Mouse (Mus musculus) frontal cortex, adult 2 months (tissue): Measurements from ENCODE around the gene Gpr84. TPM values are rescaled to one million over a fixed set of nuclear protein-coding genes. Genes with fewer than 3 reads are reported as not detected.
A peak's percentile ranks its signal among the peaks of the same experiment; 100 is the strongest.

ENCODE experiments used
- DNase-seq, 2 experiments: peaks; one replicate each; pipeline ENCODE4 v3.0.0; 2022; ENCODE audit warnings: low spot score in 1 of 2; ENCODE audit errors: extremely low spot score in 1 of 2
- polyA plus RNA-seq: library from polyadenylated mRNA; depleted of rRNA; stranded (reverse); fragments of >200 nt; gene quantifications from 2 replicates; pipeline ENCODE4 v1.2.3, GENCODE M21; 2012

The Gpr84 gene
- polyA plus RNA-seq, 1 experiment: 1.5 TPM

DNA sequence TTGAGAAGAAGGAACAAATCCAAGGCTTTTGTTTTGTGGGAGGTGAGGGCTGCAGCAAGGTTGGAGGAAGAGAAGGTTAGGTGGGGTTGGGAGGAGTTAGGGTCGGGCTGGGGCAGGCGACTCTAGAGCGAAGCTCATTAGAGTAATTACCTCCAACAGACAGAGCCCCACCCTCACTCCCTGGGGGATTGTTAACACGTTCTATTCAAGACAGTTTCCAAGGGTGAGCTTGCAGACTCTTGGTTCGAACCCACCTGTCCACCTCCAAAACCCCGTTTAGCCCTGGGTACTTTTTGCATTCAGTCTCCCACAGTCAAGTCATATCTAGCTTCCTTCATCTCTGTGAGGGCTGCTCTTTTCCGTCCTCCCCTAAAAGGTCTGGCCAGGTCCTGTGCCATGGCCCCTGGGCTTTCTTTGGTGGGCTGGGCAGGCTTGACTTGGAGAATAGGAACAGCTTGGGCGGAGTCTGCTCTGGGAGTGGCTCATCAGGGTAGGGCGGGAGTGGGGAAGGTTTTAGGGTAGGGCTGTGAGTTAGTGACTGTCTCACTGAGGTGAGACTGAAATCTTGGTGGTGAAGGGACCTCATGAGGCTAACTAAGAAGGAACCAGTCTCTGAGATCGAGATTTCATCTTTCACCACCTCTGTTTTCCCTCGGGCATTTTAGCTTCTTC lies 26.7 kb upstream of the Gpr84 start:
- DNase-seq: no peak

- DNase-seq: no peak
These were observed 25.2 kb upstream of the Gpr84 start for GRCm38 (mm10) chr15:103335488-103336235.

GRCm38 (mm10) chr15:103335040-103335439 lies 24.6 kb upstream of the Gpr84 start:
- DNase-seq: no peak

DNA sequence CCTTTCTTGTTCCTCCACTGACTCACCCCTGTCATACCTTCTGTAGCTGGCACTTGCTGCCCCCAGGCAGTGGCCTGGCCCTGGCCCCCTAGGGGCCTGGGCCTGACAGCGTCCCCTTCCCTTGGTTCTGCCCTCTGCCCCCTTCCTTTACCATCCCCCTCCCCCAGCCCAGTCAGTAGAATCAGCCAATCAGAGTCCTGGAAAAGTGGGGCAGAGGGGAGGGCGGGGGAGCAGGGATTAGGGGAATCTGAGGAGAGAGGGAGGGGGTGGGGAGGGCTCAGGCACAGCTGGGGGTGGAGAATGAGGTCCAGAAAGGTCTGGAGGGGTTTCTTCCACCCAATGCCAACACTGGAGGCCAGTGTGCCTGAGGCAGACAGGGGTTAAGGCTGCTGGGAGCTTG lies 23.8 kb upstream of the Gpr84 start:
- DNase-seq: no peak

DNA sequence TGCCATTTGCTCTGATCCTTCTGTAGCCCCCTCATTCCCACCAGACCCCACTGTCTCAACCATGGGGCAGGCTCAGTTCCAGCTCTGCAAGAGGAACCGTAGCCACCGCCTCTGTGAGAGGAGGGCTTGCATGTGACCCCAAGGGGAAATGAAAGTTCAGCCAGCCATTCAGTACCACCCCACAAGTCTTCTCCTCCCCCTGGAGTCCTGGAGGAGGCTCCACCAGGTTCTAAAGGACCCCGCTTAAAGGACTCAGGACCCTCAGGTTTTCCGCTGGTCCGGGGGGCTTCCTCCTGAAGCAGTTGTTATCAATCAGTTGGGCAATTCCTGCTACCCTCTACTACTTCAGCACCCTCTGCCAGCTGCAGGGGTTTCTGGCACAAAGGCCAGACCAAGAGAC lies 23.3 kb upstream of the Gpr84 start:
- DNase-seq: no peak

- DNase-seq: no peak
These were observed 22.7 kb upstream of the Gpr84 start for GRCm38 (mm10) chr15:103333081-103333615.

GRCm38 (mm10) chr15:103323455-103324247 lies 13.2 kb upstream of the Gpr84 start:
- peak in 1 of 2 experiments; percentile 81 for DNase-seq

DNA sequence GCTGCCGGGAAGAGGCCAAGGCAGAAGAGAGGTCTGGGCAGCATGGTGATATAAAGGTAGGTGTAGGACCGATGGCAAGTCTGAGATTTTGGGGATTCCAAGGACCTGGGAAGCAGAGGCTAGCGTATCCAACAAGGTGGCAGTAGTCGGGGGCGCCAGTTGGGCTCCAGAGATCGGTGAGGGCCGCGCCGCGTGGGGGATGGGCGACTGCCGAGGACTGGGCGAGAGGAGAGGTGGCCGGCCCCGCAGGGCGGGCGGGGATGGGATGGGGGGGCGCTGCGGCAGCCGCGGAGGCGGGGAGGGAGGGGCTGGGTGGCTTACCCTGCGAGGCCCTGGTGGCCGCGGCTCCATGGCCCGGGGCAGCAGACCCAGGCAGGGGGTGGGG lies 12.7 kb upstream of the Gpr84 start:
- no peak for DNase-seq

DNA sequence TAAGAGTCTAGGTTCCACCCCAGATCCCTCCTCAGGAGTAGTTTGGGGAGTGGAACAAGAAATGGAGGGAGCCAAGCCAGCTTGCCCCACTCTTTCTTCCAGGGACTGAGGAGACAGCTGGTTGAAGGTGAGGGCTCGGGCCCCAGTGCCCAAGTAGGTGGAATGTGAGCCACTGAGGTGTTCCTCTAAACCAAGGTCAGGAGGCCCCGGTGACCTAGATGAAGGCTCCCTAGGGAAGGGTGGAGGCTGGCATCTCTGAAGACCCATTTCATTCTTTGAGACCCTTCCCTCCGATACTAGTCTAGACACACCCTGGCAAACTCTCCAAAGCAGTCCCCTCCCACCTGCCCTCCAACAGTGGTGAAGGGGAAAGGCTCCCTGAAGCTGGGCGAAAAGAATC lies 12.0 kb upstream of the Gpr84 start:
- no peak for DNase-seq

DNA sequence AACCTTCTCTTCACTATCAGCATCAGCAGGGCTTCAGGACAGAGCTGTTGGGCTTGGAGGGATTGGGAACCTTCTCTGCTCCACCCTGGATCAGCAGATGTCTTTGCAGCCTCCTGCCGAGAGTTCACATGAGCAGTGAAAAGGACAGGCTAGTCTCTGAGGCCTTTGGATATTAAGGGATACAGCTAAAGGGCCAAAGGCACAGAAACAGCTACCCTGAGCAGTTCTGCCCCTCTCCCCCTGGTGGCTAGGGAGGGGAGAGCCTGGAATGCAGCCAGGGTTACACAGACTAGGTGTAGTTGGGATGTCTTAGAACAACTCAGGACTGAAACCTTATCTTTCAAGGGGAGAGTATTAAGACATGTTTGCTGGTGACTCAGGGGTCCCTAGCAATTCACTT lies 10.7 kb upstream of the Gpr84 start:
- no peak for DNase-seq

- no peak for DNase-seq
These were observed 7.9 kb upstream of the Gpr84 start for GRCm38 (mm10) chr15:103318201-103318816.

DNA sequence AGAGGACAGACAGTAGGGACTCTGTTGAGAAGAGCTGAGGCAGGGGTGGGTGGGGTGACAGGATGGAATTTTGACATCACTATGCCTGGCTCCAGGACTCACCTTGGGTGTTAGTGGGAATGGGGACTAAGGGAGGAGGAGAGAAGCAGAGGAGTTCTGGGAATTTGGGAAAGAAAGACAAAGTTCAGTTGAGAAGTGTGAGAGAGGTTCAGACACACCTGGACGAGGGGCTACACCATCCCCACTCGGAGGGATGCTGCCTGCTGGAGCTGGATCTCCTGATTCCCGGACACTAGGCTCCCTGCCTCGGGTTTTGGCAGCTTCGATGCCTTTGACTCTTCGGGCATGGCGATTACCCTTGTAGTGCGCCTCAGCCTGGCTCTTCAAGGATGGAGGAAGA lies 7.3 kb upstream of the Gpr84 start:
- DNase-seq: no peak

GRCm38 (mm10) chr15:103317120-103317519 lies 6.7 kb upstream of the Gpr84 start:
- no peak for DNase-seq

- no peak for DNase-seq
These were observed 5.8 kb upstream of the Gpr84 start for GRCm38 (mm10) chr15:103315979-103316776.

GRCm38 (mm10) chr15:103315011-103315502 lies 4.6 kb upstream of the Gpr84 start:
- DNase-seq: peak in 1 of 2 experiments; percentile 63

DNA sequence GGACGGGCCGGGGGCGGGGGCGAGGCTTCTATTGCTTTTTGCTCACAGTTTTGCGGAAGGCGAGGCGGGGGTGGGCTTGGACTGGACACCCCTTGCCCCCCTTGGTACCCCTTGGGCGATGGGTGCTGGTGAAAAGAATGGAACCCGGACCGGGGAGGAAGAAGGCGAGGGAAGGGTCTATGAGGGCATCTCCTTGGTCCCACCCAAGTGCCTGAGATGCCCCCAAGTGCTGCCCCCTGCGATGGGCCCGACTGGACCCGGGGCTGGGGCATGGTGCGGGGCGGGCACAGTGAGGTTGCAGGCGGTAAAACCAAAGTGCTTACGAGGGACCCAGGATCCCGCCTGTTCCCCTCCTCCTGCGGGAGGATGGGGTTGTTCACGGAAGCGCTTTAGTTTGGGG lies 3.8 kb upstream of the Gpr84 start:
- DNase-seq: no peak

- DNase-seq: peak in 1 of 2 experiments; percentile 85
These were observed 3.2 kb upstream of the Gpr84 start for GRCm38 (mm10) chr15:103313495-103314095.

DNA sequence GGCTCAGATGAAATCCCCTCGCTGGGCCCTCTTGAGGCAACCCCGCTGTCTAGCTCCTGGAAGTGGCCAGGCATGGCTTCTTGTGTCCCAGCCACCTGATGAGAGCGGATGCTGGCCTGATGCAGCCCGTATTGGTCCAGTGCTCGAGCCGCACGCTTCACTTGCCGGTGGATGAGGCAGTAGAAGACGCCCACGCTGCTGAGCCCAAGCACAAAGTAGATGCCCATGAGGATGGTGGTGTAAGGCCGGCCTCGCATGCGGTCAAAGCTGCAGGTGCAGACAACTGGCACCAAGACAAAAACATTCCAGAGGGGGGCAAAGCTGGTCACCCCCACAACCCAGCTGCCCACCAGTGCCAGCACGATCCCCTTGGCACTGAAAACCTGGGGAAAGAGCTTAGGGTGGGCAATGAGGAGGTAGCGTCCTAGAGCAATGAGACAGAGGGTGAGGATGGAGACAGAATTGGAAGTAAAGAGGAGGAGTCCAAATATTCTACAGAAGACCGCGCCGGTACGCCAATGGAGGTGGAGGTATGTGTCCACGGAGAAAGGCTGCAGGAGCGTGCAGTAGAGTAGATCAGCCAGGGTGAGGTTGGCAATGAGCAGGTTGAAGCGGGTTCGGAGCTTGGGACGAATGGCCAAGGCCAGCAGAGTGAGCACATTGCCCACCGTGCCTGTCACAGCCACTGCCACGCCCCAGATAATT lies 1.4 kb downstream of the Gpr84 start:
- DNase-seq: no peak
